Mouse (Mus musculus) erythroblast, embryonic 14.5 days (primary cell): Measurements from ENCODE around the gene Ugt1a6a.

ENCODE experiments used
- GATA1 ChIP-seq: IDR thresholded peaks from 2 replicates; pipeline ENCODE4 v1.6.1; 2012; ENCODE audit warnings: low read length, inconsistent platforms, mixed read lengths
- TAL1 ChIP-seq: IDR thresholded peaks from 3 replicates; pipeline ENCODE4 v1.6.1; 2012; ENCODE audit warnings: low read length, inconsistent platforms, mixed read lengths

GRCm38 (mm10) chr1:88220336-88220735, 85.7 kb downstream of the Ugt1a6a start:
- TF ChIP-seq GATA1 (no peak), TAL1 (no peak)
